Mouse (Mus musculus): ENCODE results near the gene Fam171a1.

DNA sequence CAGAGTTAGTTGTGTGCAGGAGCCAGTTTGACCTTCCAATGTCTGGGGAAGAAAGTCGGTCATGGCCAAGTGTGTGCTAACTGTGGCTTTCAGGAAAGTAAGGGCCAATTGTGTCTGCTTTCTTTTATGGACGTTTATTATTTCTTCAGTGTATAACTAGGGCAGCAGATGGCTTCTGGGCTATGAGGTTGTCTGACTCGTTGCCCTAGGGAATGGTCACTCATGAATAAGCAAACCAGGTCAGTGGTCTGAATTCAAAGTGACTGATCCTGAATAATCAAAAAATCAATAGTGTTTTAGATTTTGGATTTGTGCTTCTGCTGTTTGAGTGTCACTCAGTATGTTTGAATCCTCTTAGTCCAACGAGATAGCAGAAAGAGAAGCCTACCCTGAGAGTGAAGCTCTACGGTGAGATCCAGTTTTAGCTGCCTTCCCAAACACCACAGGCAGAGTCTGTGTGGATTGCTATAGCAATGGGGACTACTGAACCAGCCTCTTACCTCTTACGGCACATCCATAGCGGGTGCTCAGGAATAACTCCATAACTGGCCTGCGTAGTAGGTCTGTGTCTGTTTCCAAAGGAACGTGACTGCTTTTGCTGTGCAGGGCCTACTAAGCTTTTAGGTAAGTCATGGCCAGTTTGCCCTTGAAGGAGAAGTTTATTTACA lies 93.1 kb downstream of the Fam171a1 start:
- TF ChIP-seq CTCF (IDR thresholded peaks at IDR 0.05; ENCODE audit: control insufficient read depth, insufficient read depth, insufficient read length) = no peak
- TF ChIP-seq MAX (IDR thresholded peaks at IDR 0.05) = no peak
- no peak for TF ChIP-seq USF1 (IDR thresholded peaks at IDR 0.05; ENCODE audit: low read depth)
- TF ChIP-seq CEBPB (IDR thresholded peaks at IDR 0.05; ENCODE audit: low read depth) = no peak
- no peak for TF ChIP-seq MYOD1 (IDR thresholded peaks at IDR 0.05; ENCODE audit: control insufficient read depth, insufficient read length, low read depth)

Measured in C2C12 (cell line).